12 mouse cellular contexts compared by ENCODE assay signal in genomic region chr9:40581854-40582253, GRCm38 (mm10). TPM values are rescaled to one million over a fixed set of nuclear protein-coding genes. Genes with fewer than 3 reads are reported as not detected.
DNase-seq lines count a peak whose midpoint lies in the region; ATAC-seq and TF ChIP-seq lines count a peak whose summit lies in the region.
"Had no signal": no experiment of that assay in that cellular context is flagged by ENCODE, and none has a peak within 500 bp of the region (broad histone marks: within the 10 kb centered on the region; RNA-seq: fewer than 3 reads in every experiment).

No protein-coding gene starts in this region.

- H3K4me1 ChIP-seq in liver, adult 2 months (ENCODE audit: control insufficient read depth, insufficient read depth, low read length): no peaks in the 10 kb centered on the region
- no peaks in the 10 kb centered on the region for H3K4me1 ChIP-seq in liver, embryonic 11.5 days (replicated peaks; ENCODE audit: control insufficient read depth, insufficient read depth, low read length)
- no peaks in the 10 kb centered on the region; a peak in 1 of 4 replicates for H3K4me1 ChIP-seq in liver, embryonic 14.5 days (replicated peaks; ENCODE audit: control insufficient read depth in 2 of 2, insufficient read depth in 2 of 2, low read length in 1 of 2)
- peaks cover 8% of the 10 kb centered on the region; the same call in 1 of the 2 replicates for H3K4me1 ChIP-seq in spleen, adult 2 months (ENCODE audit: control insufficient read depth, insufficient read depth, insufficient read length)
- H3K4me1 ChIP-seq: midbrain, embryonic 12.5 days had no signal

- no peaks in the 10 kb centered on the region for H3K27me3 ChIP-seq in liver, adult 2 months (ENCODE audit: control insufficient read depth, insufficient read depth, low read length)
- no peaks in the 10 kb centered on the region for H3K27me3 ChIP-seq in liver, embryonic 11.5 days (replicated peaks; ENCODE audit: control insufficient read depth, insufficient read depth, low read length)
- no peaks in the 10 kb centered on the region for H3K27me3 ChIP-seq in liver, embryonic 14.5 days (ENCODE audit: control insufficient read depth, insufficient read depth, low read length)
- no peaks in the 10 kb centered on the region for H3K27me3 ChIP-seq in spleen, adult 2 months (ENCODE audit: control insufficient read depth, insufficient read depth, low read length)
- H3K27me3 ChIP-seq: midbrain, embryonic 12.5 days had no signal

- WGBS in liver, adult 2 months: 74% methylated on average over 2 of the region's 2 CpGs
- 45% methylated on average over 2 of the region's 2 CpGs for WGBS in liver, embryonic 11.5 days
- WGBS in liver, embryonic 14.5 days (ENCODE audit: insufficient replicate concordance): 26% methylated on average over 2 of the region's 2 CpGs
- 14% methylated on average over 2 of the region's 2 CpGs for WGBS in spleen, adult 2 months

- ATAC-seq in liver, embryonic 11.5 days (replicated peaks; ENCODE audit: low FRiP score): no peak
- ATAC-seq in liver, embryonic 14.5 days (ENCODE audit: insufficient read depth): no peak
- no peak for ATAC-seq in activated CD4-positive, CD25-positive, alpha-beta regulatory T cell, adult 4 months

- DNase-seq in liver, adult 2 months (ENCODE audit: extremely low read depth, low read depth, low spot score): peak; percentile 51
- no peak for DNase-seq in liver, embryonic 11.5 days (ENCODE audit: low spot score)
- peak; percentile 1 for DNase-seq in T-cell, adult 2 months (ENCODE audit: low spot score)
- peak in 2 of 3 experiments; percentile 28 to 48 for DNase-seq in liver, embryonic 14.5 days (ENCODE audit: low read depth in 3 of 3, low spot score in 3 of 3)
- peak; percentile 17 to 45 for DNase-seq in spleen, adult 2 months (ENCODE audit: low read depth in 1 of 2, low spot score in 2 of 2)
- DNase-seq in left cerebral cortex, adult 11 months (ENCODE audit: low spot score): no peak
- DNase-seq: cerebellum, adult 9-11 months; kidney, adult 8-10 months; right cerebral cortex, postnatal 25 days had no signal

- H3K79me2 ChIP-seq in liver, adult 2 months (ENCODE audit: control insufficient read depth, insufficient read depth, low read length): no peaks in the 10 kb centered on the region

- no peak for TF ChIP-seq EP300 in liver, embryonic 14.5 days (IDR thresholded peaks at IDR 0.05; ENCODE audit: low read depth)

- H3K4me2 ChIP-seq in liver, embryonic 11.5 days: no peak overlapping the region
- no peak overlapping the region for H3K4me2 ChIP-seq in liver, embryonic 14.5 days (ENCODE audit: low read depth)
- H3K4me2 ChIP-seq: midbrain, embryonic 12.5 days had no signal

- no peak overlapping the region for H3K9ac ChIP-seq in liver, adult 2 months (ENCODE audit: low read depth, low read length)
- no peak overlapping the region for H3K9ac ChIP-seq in liver, embryonic 11.5 days (ENCODE audit: low read depth, low read length)
- no peak overlapping the region for H3K9ac ChIP-seq in liver, embryonic 14.5 days (replicated peaks)
- H3K9ac ChIP-seq: midbrain, embryonic 12.5 days had no signal

- no peak for TF ChIP-seq CTCF in liver, adult 2 months (IDR thresholded peaks at IDR 0.05; ENCODE audit: low read depth, low read length)
- TF ChIP-seq CTCF in liver, embryonic 14.5 days (IDR thresholded peaks at IDR 0.05; ENCODE audit: low read depth): no peak
- no peak for TF ChIP-seq CTCF in spleen, adult 2 months (IDR thresholded peaks at IDR 0.05; ENCODE audit: extremely low read depth, insufficient read depth, insufficient read length, insufficient replicate concordance)

- TF ChIP-seq POLR2A in liver, adult 2 months (IDR thresholded peaks at IDR 0.05; ENCODE audit: extremely low read depth, insufficient read depth, low read length): no peak
- TF ChIP-seq POLR2A in spleen, adult 2 months (IDR thresholded peaks at IDR 0.05; ENCODE audit: low read depth, low read length): no peak

- no peaks in the 10 kb centered on the region for H3K36me3 ChIP-seq in liver, adult 2 months (ENCODE audit: control insufficient read depth, insufficient read depth, low read length)
- no peaks in the 10 kb centered on the region for H3K36me3 ChIP-seq in liver, embryonic 11.5 days (ENCODE audit: control insufficient read depth, insufficient read depth, low read length)
- no peaks in the 10 kb centered on the region for H3K36me3 ChIP-seq in liver, embryonic 14.5 days (replicated peaks; ENCODE audit: control insufficient read depth, insufficient read depth, low read depth)
- H3K36me3 ChIP-seq in spleen, adult 2 months (ENCODE audit: control insufficient read depth, insufficient read depth, low read length): no peaks in the 10 kb centered on the region
- H3K36me3 ChIP-seq: midbrain, embryonic 12.5 days had no signal

- H3K27ac ChIP-seq in liver, adult 2 months (replicated peaks; ENCODE audit: insufficient read depth, low read depth, low read length): no peak overlapping the region
- no peak overlapping the region for H3K27ac ChIP-seq in liver, embryonic 11.5 days (ENCODE audit: low read depth, low read length)
- H3K27ac ChIP-seq in liver, embryonic 14.5 days: no peak overlapping the region
- peak overlapping the region; percentile 45; the same call in 1 of the 2 replicates for H3K27ac ChIP-seq in spleen, adult 2 months (ENCODE audit: insufficient read depth, low read length)
- H3K27ac ChIP-seq: heart, adult 2 months; midbrain, embryonic 12.5 days had no signal

- no peak overlapping the region for H3K4me3 ChIP-seq in liver, adult 2 months (ENCODE audit: insufficient read depth, low read depth, low read length)
- H3K4me3 ChIP-seq in liver, embryonic 11.5 days (ENCODE audit: low read depth, low read length): no peak overlapping the region
- H3K4me3 ChIP-seq in liver, embryonic 14.5 days (ENCODE audit: insufficient read depth in 1 of 2, low read depth in 2 of 2, low read length in 2 of 2): no peak overlapping the region
- H3K4me3 ChIP-seq in spleen, adult 2 months (ENCODE audit: extremely low read depth, insufficient read depth, insufficient read length): no peak overlapping the region
- H3K4me3 ChIP-seq: heart, adult 2 months; midbrain, embryonic 12.5 days had no signal

- no peaks in the 10 kb centered on the region for H3K9me3 ChIP-seq in liver, embryonic 11.5 days (ENCODE audit: control insufficient read depth, low read length)
- H3K9me3 ChIP-seq in liver, embryonic 14.5 days (ENCODE audit: control insufficient read depth, low read length): no peaks in the 10 kb centered on the region
- H3K9me3 ChIP-seq: midbrain, embryonic 12.5 days had no signal

RNA-seq across cellular contexts. Expression of gene Gramd1b, which starts 50.7 kb away (rescaled TPM):
- total RNA-seq in liver, adult 2 months (2014; rRNA removed): 1.3 and 2.0 TPM in 2 replicates
- 0.72 and 1.2 TPM in 2 replicates for polyA plus RNA-seq in liver, adult 2 months (2012; rRNA removed)
- 2.1 and 2.7 TPM in 2 replicates for polyA plus RNA-seq in liver, embryonic 11.5 days (2014; fragmentation: Nextera tagmentation; extraction: Ambion mirVana)
- 1.0 TPM in 2 replicates for polyA plus RNA-seq in liver, embryonic 14.5 days (2012; rRNA removed)
- 0.48 and 0.71 TPM in 2 replicates for polyA plus RNA-seq in liver, embryonic 14.5 days (2014; fragmentation: Nextera tagmentation; extraction: Ambion mirVana)
- 16.5 and 20.3 TPM in 2 replicates for polyA plus RNA-seq in spleen, adult 2 months (2012; rRNA removed)
- polyA plus RNA-seq in activated CD4-positive, CD25-positive, alpha-beta regulatory T cell, adult 4 months (2017; shearing (Covaris generic)): 10 to 100 TPM; 48.7 to 68.0 TPM

Comparison
In these comparisons a context has a peak if more than half of its experiments do, and no peak if none do; other contexts are left out.
1. DNase-seq: peak in liver, adult 2 months (single experiment), T-cell, adult 2 months (single experiment), liver, embryonic 14.5 days (2 of 3) and spleen, adult 2 months (2 of 2); none in liver, embryonic 11.5 days (single experiment) and left cerebral cortex, adult 11 months (single experiment).